Mouse (Mus musculus) lung, embryonic 14.5 days (tissue): ENCODE measurements around the gene Kcnq4. TPM values are rescaled to one million over a fixed set of nuclear protein-coding genes. Genes with fewer than 3 reads are reported as not detected.

ENCODE experiments used
- ATAC-seq: fragments of 200-750 bp; cut with Nextera tagmentation; 2 replicates; pipeline ENCODE4 v1.8.0; 2017; ENCODE audit warnings: mild to moderate bottlenecking, moderate TSS enrichment, moderate library complexity; ENCODE audit not compliant: insufficient read depth
- DNase-seq: peaks from one replicate; pipeline ENCODE4 v3.0.0-alpha.2; 2015
- H3K27ac ChIP-seq: fragments of 300-500 bp; sonication (generic); 2 replicates; pipeline ENCODE4 v1.5.1; 2014; ENCODE audit warnings: low read depth, mild to moderate bottlenecking, moderate library complexity
- H3K27me3 ChIP-seq: fragments of 300-500 bp; sonication (generic); 2 replicates; pipeline ENCODE4 v1.6.1; 2014; ENCODE audit warnings: low read length, control low read depth; ENCODE audit not compliant: insufficient read depth
- H3K36me3 ChIP-seq: fragments of 300-500 bp; sonication (generic); 2 replicates; pipeline ENCODE4 v1.6.1; 2014; ENCODE audit warnings: control low read depth; ENCODE audit not compliant: insufficient read depth
- H3K4me1 ChIP-seq: fragments of 300-500 bp; sonication (generic); 2 replicates; pipeline ENCODE4 v1.6.1; 2014; ENCODE audit warnings: antibody characterized with exemption, control low read depth; ENCODE audit not compliant: insufficient read depth
- H3K4me2 ChIP-seq: fragments of 300-500 bp; sonication (generic); 2 replicates; pipeline ENCODE4 v1.6.1; 2014; ENCODE audit warnings: mild to moderate bottlenecking
- H3K4me3 ChIP-seq: fragments of 300-500 bp; sonication (generic); 2 replicates; pipeline ENCODE4 v1.5.1; 2014; ENCODE audit warnings: low read depth, low read length
- H3K9ac ChIP-seq: fragments of 300-500 bp; sonication (generic); 2 replicates; pipeline ENCODE4 v1.6.1; 2014
- H3K9me3 ChIP-seq: fragments of 300-500 bp; sonication (generic); 2 replicates; pipeline ENCODE4 v1.6.1; 2016; ENCODE audit warnings: low read depth, low read length, control low read depth
- CTCF ChIP-seq: IDR thresholded peaks from 2 replicates; pipeline ENCODE4 v1.5.1; 2016; ENCODE audit warnings: antibody characterized with exemption, low read depth
- WGBS: fragments of 180-500 bp; shearing (Covaris S2); extraction: QIAGEN DNeasy Blood & Tissue Kit; methylation state at CpG from one replicate; pipeline ENCODE4 v1.1.7; 2014; 5-methylcytosine and 5-hydroxymethylcytosine counted together
- polyA plus RNA-seq: library from polyadenylated mRNA; unstranded; fragments of >200 nt; fragmentation: Nextera tagmentation; extraction: Ambion mirVana; gene quantifications from 2 replicates; pipeline ENCODE4 v1.2.1, GENCODE M21; 2014

Kcnq4 gene
- polyA plus RNA-seq, 1 experiment from 2014 or later = 4.5 TPM

DNA sequence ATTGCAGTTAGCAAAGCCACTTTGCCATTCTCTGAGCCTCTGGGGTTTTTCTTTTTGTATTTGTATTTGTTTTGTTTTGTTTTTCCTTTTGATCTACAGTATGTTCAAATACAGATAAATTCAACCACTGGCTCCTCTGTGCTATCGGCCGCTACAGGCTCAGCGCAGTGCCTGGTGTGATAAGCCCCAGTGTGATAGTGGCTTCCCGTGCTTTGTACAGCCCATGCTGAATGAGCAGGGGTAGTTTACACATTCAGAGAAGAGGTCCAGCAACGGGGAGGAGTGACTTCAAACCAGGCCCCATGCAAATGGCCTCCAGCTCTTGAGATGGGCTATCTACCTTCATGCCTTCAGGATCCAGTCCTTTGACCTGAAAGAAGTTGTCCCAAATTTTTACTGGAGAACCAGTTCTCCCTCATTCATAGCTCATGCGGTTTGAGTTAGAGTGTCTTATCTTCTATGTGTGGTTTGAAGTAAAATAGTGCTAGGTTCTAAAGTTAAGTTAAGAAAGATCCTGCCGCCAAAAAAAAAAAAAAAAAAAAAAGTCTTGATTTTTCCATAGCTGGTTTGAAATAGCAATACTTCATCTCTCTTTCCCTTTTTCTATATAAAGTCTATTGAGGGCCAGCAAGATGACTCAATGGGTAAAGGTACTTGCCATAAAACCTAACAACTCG lies 73.5 kb downstream of the Kcnq4 start:
- no peaks in the 10 kb centered on the region for H3K27me3 ChIP-seq
- no peaks in the 10 kb centered on the region for H3K4me1 ChIP-seq
- 67% methylated on average over 8 of the region's 8 CpGs for WGBS
- no peak for TF ChIP-seq CTCF
- H3K36me3 ChIP-seq = no peaks in the 10 kb centered on the region
- no peaks in the 10 kb centered on the region for H3K9me3 ChIP-seq
- no peak overlapping the region for H3K27ac ChIP-seq
- H3K4me2 ChIP-seq = no peak overlapping the region
- ATAC-seq (peak; percentile 56; the same call in 1 of the 2 replicates), DNase-seq (no peak)
- H3K9ac ChIP-seq = no peak overlapping the region
- no peak overlapping the region for H3K4me3 ChIP-seq

DNA sequence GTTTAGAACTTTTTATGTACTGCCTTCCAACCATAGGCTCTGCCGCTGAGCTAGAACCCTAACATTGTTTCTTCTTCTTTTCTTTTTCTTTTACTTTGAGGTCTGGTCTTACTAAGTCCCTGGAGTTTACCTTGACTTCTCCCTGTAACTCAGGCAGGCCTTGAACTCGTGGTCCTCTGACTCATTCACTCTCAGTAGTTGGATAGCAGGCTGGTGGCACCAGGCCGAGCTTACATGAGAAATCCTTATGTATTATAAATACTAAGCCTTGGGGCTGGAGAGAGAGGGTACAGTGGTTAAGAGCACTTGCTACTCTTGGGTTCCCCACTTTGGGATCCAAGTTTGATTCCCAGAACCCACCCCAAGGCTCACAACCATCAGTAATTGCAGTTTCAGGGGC lies 74.8 kb downstream of the Kcnq4 start:
- H3K27ac ChIP-seq = no peak overlapping the region
- no peak for TF ChIP-seq CTCF
- ATAC-seq (no peak), DNase-seq (no peak)
- no peaks in the 10 kb centered on the region for H3K4me1 ChIP-seq
- H3K4me3 ChIP-seq = no peak overlapping the region
- no peak overlapping the region for H3K9ac ChIP-seq
- 79% methylated on average over 3 of the region's 3 CpGs for WGBS
- no peaks in the 10 kb centered on the region for H3K9me3 ChIP-seq
- H3K36me3 ChIP-seq = no peaks in the 10 kb centered on the region
- H3K4me2 ChIP-seq = no peak overlapping the region
- H3K27me3 ChIP-seq = peaks cover 6% of the 10 kb centered on the region

DNA sequence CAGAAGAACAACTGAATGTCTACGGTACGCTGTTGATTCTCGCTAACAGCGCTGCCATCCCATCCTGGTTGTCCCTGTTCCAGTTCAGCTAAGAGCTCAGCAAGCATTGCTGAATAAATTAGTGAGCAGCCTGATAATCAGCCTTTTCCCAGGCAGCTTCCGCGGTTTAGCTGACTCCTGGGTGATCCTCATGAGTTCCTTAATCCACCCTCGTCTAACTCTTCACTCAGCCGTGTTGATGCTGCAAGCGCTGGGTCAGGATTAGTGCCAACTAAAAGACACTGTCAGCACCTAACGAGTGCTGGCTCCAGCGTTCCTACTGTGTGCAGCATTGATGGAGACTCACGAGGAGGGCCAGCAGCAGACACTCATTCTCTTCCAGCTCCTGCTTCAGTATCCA lies 77.4 kb downstream of the Kcnq4 start:
- H3K4me1 ChIP-seq = no peaks in the 10 kb centered on the region
- H3K36me3 ChIP-seq = no peaks in the 10 kb centered on the region
- WGBS = 57% methylated on average over 12 of the region's 12 CpGs
- DNase-seq = no peak
- H3K9ac ChIP-seq = no peak overlapping the region
- TF ChIP-seq CTCF = no peak
- no peak overlapping the region for H3K27ac ChIP-seq
- H3K9me3 ChIP-seq = no peaks in the 10 kb centered on the region
- H3K27me3 ChIP-seq = peaks cover 27% of the 10 kb centered on the region
- no peak for ATAC-seq
- no peak overlapping the region for H3K4me3 ChIP-seq
- no peak overlapping the region for H3K4me2 ChIP-seq

DNA sequence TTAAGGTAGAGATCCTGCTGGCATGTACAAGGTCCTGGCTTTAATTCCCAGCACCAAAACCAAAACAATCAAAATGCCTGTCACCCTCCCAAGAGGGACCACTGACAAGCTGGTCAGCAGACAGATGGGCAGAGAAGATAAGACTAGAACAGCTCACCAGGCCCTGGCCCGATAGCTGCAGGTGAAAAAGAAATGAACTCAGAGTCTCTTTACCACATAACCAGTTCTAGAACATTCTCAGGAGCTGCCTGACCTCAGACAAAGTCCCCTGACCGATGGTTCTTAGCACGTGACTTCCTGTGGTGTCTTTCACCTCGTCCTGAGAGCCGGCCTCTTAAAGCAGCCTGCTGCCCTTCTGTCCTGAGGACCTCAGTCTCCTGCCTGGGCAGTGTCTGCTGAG lies 78.8 kb downstream of the Kcnq4 start:
- H3K36me3 ChIP-seq = no peaks in the 10 kb centered on the region
- 49% methylated on average over 5 of the region's 5 CpGs for WGBS
- H3K27ac ChIP-seq = no peak overlapping the region
- H3K4me1 ChIP-seq = no peaks in the 10 kb centered on the region
- no peaks in the 10 kb centered on the region for H3K9me3 ChIP-seq
- H3K27me3 ChIP-seq = peaks cover 27% of the 10 kb centered on the region
- DNase-seq (no peak), ATAC-seq (no peak)
- H3K4me2 ChIP-seq = no peak overlapping the region
- no peak for TF ChIP-seq CTCF
- H3K9ac ChIP-seq = no peak overlapping the region
- H3K4me3 ChIP-seq = no peak overlapping the region

DNA sequence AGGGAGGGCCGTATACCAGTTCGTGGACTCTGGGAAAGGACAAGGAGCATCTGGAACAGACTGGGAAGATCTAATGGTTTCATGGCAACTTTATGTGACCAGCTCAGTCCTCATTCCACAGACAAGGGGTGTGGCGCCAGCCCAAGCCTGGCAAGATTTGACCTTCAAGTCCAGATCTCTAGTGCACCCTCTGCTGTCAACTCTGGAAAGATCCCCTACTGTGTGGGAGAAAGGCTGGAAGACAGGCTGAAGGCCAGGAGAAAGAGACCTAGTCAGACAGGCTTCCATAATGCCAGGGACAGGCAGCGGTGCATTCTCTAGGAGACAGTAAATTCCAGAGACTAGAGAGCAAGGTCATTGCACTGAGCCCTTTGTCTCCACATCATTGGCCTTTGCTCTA lies 79.9 kb downstream of the Kcnq4 start:
- Histone ChIP-seq H3K27ac (no peak overlapping the region), H3K4me3 (no peak overlapping the region)
- 89% methylated on average over 4 of the region's 4 CpGs for WGBS

DNA sequence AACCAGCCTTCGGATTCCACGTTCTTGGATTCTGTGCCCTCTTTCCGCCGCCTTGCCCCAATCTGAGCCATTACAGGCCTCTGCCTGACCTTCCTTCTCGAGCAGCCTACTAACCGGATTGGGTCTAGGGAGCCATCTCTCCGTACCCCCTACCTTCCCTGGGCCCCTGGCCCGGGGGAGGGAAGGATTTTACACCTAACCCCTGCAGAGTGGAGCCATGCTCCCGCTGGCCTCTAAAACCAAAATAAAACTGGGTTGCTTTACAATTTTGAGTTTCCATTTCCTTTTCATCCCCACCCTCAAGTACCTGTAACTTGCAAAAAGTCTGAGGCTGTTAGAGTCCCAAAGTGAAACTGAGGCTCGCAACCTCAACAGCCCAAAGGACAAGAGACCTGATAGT lies 80.9 kb downstream of the Kcnq4 start:
- 18% methylated on average over 10 of the region's 10 CpGs for WGBS
- Histone ChIP-seq H3K4me3 (peak overlapping the region; percentile 55), H3K4me2 (peak overlapping the region; percentile 99), H3K4me1 (no peaks in the 10 kb centered on the region), H3K9me3 (no peaks in the 10 kb centered on the region), H3K9ac (peak overlapping the region; percentile 58), H3K27ac (no peak overlapping the region), H3K36me3 (no peaks in the 10 kb centered on the region), H3K27me3 (peaks cover 27% of the 10 kb centered on the region)
- no peak for ATAC-seq
- TF ChIP-seq CTCF = no peak
- DNase-seq = no peak

More for the DNA sequence above, 79.9 kb downstream of the Kcnq4 start:
- 0 out of 2 replicates have a peak overlapping the region, but pooled peaks have one; percentile 99 for H3K4me2 ChIP-seq
- TF ChIP-seq CTCF = no peak
- ATAC-seq = no peak
- H3K36me3 ChIP-seq = no peaks in the 10 kb centered on the region
- H3K9ac ChIP-seq = no peak overlapping the region
- H3K4me1 ChIP-seq = no peaks in the 10 kb centered on the region
- peaks cover 27% of the 10 kb centered on the region for H3K27me3 ChIP-seq
- H3K9me3 ChIP-seq = no peaks in the 10 kb centered on the region
- DNase-seq = no peak

DNA sequence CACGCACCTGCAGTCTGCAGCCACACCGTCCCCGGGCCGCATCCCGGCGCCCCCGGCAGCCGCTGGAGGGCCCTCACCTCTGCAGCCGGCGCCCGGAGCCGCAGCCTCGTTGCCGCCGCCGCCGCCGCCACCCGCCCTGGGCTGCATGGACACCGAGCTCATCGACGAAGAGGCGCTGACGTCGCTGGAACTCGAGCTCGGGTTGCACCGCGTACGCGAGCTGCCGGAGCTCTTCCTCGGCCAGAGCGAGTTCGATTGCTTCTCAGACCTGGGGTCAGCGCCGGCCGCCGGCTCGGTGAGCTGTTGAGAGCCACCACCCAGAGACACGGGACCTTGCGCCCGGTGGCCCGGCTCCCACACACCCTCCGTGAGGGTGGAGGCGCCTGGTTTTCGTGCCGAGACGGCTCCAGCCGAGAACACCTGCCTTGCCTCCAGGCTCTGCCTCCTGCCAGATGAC lies 81.3 kb downstream of the Kcnq4 start:
- Histone ChIP-seq H3K36me3 (no peaks in the 10 kb centered on the region), H3K4me1 (no peaks in the 10 kb centered on the region), H3K9ac (peak overlapping the region; percentile 58), H3K4me3 (peak overlapping the region; percentile 55), H3K9me3 (no peaks in the 10 kb centered on the region), H3K27me3 (peaks cover 27% of the 10 kb centered on the region), H3K4me2 (peak overlapping the region; percentile 99), H3K27ac (no peak overlapping the region)
- DNase-seq (peak; percentile 77), ATAC-seq (peak; percentile 71)
- TF ChIP-seq CTCF = no peak
- under 1% methylated on average over 48 of the region's 50 CpGs for WGBS
